Mouse (Mus musculus) midbrain, embryonic 13.5 days (tissue): ENCODE data around the gene E030018B13Rik. TPM values are rescaled to one million over a fixed set of nuclear protein-coding genes. Genes with fewer than 3 reads are reported as not detected.

Experiments
- ATAC-seq: fragments of 200-750 bp; cut with Nextera tagmentation; 2 replicates; pipeline ENCODE4 v1.8.0; 2017; ENCODE audit warnings: mild to moderate bottlenecking, moderate TSS enrichment, moderate library complexity
- H3K27ac ChIP-seq: fragments of 300-500 bp; sonication (generic); 2 replicates; pipeline ENCODE4 v1.5.1; 2015; ENCODE audit warnings: inconsistent platforms, mild to moderate bottlenecking, moderate library complexity
- H3K27me3 ChIP-seq: fragments of 300-500 bp; sonication (generic); 2 replicates; pipeline ENCODE4 v1.6.1; 2015; ENCODE audit warnings: mild to moderate bottlenecking, inconsistent platforms
- H3K36me3 ChIP-seq: fragments of 300-500 bp; sonication (generic); 2 replicates; pipeline ENCODE4 v1.6.1; 2015; ENCODE audit warnings: mild to moderate bottlenecking, inconsistent platforms
- H3K4me1 ChIP-seq: fragments of 300-500 bp; sonication (generic); replicated peaks from 2 replicates; pipeline ENCODE4 v1.6.1; 2015; ENCODE audit warnings: inconsistent platforms
- H3K4me2 ChIP-seq: fragments of 300-500 bp; sonication (generic); replicated peaks from 2 replicates; pipeline ENCODE4 v1.6.1; 2015; ENCODE audit warnings: moderate library complexity, mild to moderate bottlenecking, inconsistent platforms
- H3K4me3 ChIP-seq: fragments of 300-500 bp; sonication (generic); replicated peaks from 2 replicates; pipeline ENCODE4 v1.5.1; 2015; ENCODE audit warnings: mild to moderate bottlenecking, inconsistent platforms
- H3K9ac ChIP-seq: fragments of 300-500 bp; sonication (generic); replicated peaks from 2 replicates; pipeline ENCODE4 v1.6.1; 2015; ENCODE audit warnings: mild to moderate bottlenecking, inconsistent platforms
- H3K9me3 ChIP-seq: fragments of 300-500 bp; sonication (generic); 2 replicates; pipeline ENCODE4 v1.6.1; 2016; ENCODE audit warnings: mild to moderate bottlenecking, inconsistent platforms
- WGBS: fragments of 180-500 bp; shearing (Covaris S2); methylation state at CpG from one replicate; pipeline ENCODE4 v1.1.7; 2015; 5-methylcytosine and 5-hydroxymethylcytosine counted together
- polyA plus RNA-seq: library from polyadenylated mRNA; unstranded; fragments of >200 nt; fragmentation: Nextera tagmentation; extraction: Ambion mirVana; gene quantifications from 2 replicates; pipeline ENCODE4 v1.2.1, GENCODE M21; 2015

The E030018B13Rik gene
- 0.22 and 0.27 TPM in 2 replicates for polyA plus RNA-seq

DNA sequence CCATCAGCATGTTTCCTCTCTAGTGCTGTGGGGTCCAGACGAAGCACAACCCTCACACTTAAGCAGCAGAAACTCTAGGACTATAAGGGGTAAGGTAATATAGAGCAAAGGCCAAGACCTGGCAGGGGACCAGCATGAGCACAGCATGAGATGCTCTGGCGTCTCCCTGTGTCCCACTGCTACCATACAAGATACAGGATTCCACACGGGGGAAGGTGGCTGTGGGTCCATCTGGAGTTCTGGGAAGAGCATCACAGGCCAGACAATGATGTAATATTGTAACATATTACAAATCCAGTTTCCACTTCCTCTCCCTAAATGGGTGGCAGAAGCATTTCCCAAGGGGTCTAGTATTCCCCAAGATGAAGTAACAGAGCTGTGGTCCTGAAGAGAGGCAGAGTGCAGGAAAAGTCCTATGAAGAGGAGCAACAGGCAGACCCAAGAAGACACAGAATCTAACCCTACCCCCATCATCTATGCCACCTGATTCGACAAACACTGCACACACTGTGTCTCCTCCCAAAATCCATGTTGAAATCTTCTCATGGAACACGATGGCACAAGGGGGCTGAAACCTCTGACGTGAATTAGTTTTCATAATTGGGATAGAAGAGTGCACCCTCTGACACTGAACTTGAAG, at the start of gene E030018B13Rik:
E030018B13Rik (plus strand) TSS at position 590 of the 640 bp plus-strand sequence.
- Histone ChIP-seq H3K27ac (no peak within 1 kb of the TSS), H3K4me1 (peaks cover 59% of the 10 kb centered on the region), H3K9ac (no peak within 1 kb of the TSS), H3K4me2 (no peak within 1 kb of the TSS), H3K27me3 (no peaks in the 10 kb centered on the region), H3K9me3 (no peaks in the 10 kb centered on the region), H3K36me3 (no peaks in the 10 kb centered on the region), H3K4me3 (no peak within 1 kb of the TSS)
- WGBS: 92% methylated on average over 6 of the region's 6 CpGs
- no peak for ATAC-seq

DNA sequence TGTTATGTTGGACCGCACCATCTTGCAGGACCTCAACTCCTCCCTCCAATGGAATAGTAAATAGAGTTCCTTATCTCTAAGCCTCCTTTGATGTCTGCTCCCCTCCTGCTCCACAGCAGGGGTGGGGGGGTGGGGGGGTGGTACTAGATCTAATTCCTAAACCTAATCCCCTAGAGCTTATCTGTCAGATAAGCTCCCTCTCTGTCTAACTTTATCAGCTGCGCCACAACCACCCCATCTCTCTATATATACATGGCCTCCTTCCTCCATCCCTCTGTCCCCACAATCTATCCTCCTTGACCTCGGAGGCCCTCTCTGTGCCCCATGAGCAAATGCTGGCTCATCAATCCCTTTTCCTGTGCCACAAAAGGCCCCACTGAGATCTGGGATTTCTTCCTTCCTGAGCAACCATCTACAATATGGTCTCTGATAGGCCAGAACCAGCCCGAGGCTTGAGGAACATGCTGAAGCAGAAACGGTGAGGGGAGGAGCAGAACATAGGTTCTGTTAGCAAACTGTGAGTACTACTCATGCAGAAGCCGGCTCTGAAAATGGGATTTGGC, 48.2 kb upstream of the E030018B13Rik start:
- Histone ChIP-seq H3K27ac (no peak overlapping the region), H3K9me3 (no peaks in the 10 kb centered on the region), H3K4me1 (no peaks in the 10 kb centered on the region), H3K4me2 (no peak overlapping the region), H3K9ac (no peak overlapping the region), H3K4me3 (no peak overlapping the region), H3K27me3 (no peaks in the 10 kb centered on the region), H3K36me3 (no peaks in the 10 kb centered on the region)
- WGBS: 63% methylated on average over 6 of the region's 6 CpGs
- ATAC-seq: no peak

- no peaks in the 10 kb centered on the region for H3K36me3 ChIP-seq
- no peaks in the 10 kb centered on the region for H3K4me1 ChIP-seq
- no peak for ATAC-seq
- no peak overlapping the region for H3K4me2 ChIP-seq
- WGBS: 83% methylated on average over 6 of the region's 6 CpGs
- no peak overlapping the region for H3K4me3 ChIP-seq
- H3K9me3 ChIP-seq: no peaks in the 10 kb centered on the region
- H3K27me3 ChIP-seq: no peaks in the 10 kb centered on the region
- H3K27ac ChIP-seq: no peak overlapping the region
- H3K9ac ChIP-seq: no peak overlapping the region
These were observed 45.0 kb upstream of the E030018B13Rik start for GRCm38 (mm10) chr7:63871698-63872097.

- Histone ChIP-seq H3K36me3 (no peaks in the 10 kb centered on the region), H3K9ac (no peak overlapping the region), H3K9me3 (no peaks in the 10 kb centered on the region), H3K4me3 (no peak overlapping the region), H3K27ac (no peak overlapping the region), H3K27me3 (no peaks in the 10 kb centered on the region), H3K4me2 (no peak overlapping the region), H3K4me1 (0 out of 2 replicates have a peak, but pooled peaks cover 5% of the 10 kb centered on the region)
- WGBS: 70% methylated on average over 12 of the region's 12 CpGs
- no peak for ATAC-seq
These were observed 42.8 kb upstream of the E030018B13Rik start for GRCm38 (mm10) chr7:63873880-63874279.

DNA sequence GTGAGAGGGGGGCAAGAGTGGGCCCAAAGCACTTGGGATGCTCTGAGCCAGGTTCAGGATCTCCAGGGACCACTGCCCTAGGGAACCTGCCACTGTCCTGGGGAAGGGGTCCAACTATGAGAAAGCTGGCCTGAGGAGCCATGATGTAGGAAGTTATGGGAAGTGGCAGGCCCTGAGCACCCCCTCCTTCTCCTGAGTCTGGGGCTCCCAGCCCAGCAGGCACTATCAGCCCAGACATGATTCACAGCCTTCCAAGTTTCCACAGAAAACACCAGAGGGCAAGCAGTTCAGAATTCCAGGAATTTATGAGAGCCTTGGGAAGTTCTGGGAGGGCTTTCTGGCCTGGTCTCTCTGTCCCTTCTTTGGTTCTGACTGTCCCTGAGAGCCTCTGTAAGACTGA, 41.0 kb upstream of the E030018B13Rik start:
- 0 out of 2 replicates have a peak, but pooled peaks cover 5% of the 10 kb centered on the region for H3K4me1 ChIP-seq
- no peaks in the 10 kb centered on the region for H3K27me3 ChIP-seq
- H3K9me3 ChIP-seq: no peaks in the 10 kb centered on the region
- no peak overlapping the region for H3K27ac ChIP-seq
- H3K4me3 ChIP-seq: no peak overlapping the region
- H3K9ac ChIP-seq: no peak overlapping the region
- ATAC-seq: no peak
- H3K4me2 ChIP-seq: no peak overlapping the region
- H3K36me3 ChIP-seq: no peaks in the 10 kb centered on the region

DNA sequence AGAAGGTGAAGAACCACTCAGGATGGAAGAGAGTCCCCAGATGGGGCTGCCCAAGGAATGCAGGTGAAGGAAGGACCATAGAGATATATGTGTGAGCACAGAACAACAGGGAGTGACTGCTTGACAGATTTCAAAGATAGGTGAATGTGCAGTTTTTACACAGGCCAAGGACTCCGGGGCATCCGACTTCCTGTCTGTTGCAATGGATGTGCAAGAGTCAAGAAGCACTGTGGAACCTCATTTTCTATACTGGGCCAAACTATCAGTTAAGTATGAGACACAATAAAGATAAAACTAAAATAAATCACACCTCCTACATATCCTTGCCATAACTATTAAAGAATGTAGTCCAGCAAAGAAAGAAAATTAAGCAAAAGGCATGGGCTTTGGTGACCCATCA, 40.0 kb upstream of the E030018B13Rik start:
- H3K27me3 ChIP-seq: no peaks in the 10 kb centered on the region
- no peak overlapping the region for H3K4me2 ChIP-seq
- H3K9me3 ChIP-seq: no peaks in the 10 kb centered on the region
- no peak overlapping the region for H3K27ac ChIP-seq
- no peak overlapping the region for H3K4me3 ChIP-seq
- H3K4me1 ChIP-seq: 0 out of 2 replicates have a peak, but pooled peaks cover 5% of the 10 kb centered on the region
- no peak overlapping the region for H3K9ac ChIP-seq
- 98% methylated on average over 2 of the region's 2 CpGs for whole genome bisulfite sequencing
- no peaks in the 10 kb centered on the region for H3K36me3 ChIP-seq
- ATAC-seq: no peak

GRCm38 (mm10) chr7:63877610-63878009, 39.0 kb upstream of the E030018B13Rik start:
- H3K27me3 ChIP-seq: no peaks in the 10 kb centered on the region
- H3K4me1 ChIP-seq: 0 out of 2 replicates have a peak, but pooled peaks cover 5% of the 10 kb centered on the region
- no peak overlapping the region for H3K4me3 ChIP-seq
- H3K9me3 ChIP-seq: no peaks in the 10 kb centered on the region
- WGBS: 31% methylated on average over 14 of the region's 14 CpGs
- H3K36me3 ChIP-seq: no peaks in the 10 kb centered on the region
- H3K27ac ChIP-seq: no peak overlapping the region
- H3K4me2 ChIP-seq: no peak overlapping the region
- no peak overlapping the region for H3K9ac ChIP-seq
- no peak for ATAC-seq

- ATAC-seq: no peak
- no peak overlapping the region for H3K4me3 ChIP-seq
These were observed 37.1 kb upstream of the E030018B13Rik start for GRCm38 (mm10) chr7:63879583-63879982.

DNA sequence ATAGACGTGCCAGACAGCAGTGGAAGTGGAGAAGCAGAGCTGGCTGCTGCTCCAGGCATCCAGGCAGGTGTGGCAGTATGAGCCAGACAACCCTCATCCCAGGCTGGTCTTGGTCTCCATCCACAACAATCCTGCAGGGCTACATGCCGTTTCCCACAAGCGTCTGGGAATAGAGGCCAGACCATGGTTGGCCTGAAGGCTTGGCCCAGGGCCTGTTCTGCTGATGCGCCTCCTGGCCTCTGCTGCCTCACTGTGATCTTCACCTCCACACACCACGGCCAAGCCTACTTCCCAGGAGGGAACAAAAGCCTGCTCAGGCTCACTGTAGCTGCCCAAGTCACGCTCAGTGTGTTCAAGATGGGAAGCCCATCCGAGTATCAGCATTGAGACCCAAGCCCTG, 33.9 kb upstream of the E030018B13Rik start:
- peaks cover 1% of the 10 kb centered on the region for H3K36me3 ChIP-seq
- 95% methylated on average over 7 of the region's 7 CpGs for WGBS
- H3K9me3 ChIP-seq: no peaks in the 10 kb centered on the region
- ATAC-seq: no peak; the same call in 1 of the 2 replicates
- no peak overlapping the region for H3K4me2 ChIP-seq
- H3K4me3 ChIP-seq: no peak overlapping the region
- H3K9ac ChIP-seq: no peak overlapping the region
- H3K27me3 ChIP-seq: no peaks in the 10 kb centered on the region
- H3K4me1 ChIP-seq: 0 out of 2 replicates have a peak, but pooled peaks cover 2% of the 10 kb centered on the region
- H3K27ac ChIP-seq: no peak overlapping the region

More at GRCm38 (mm10) chr7:63879583-63879982, 37.1 kb upstream of the E030018B13Rik start:
- Histone ChIP-seq H3K27me3 (no peaks in the 10 kb centered on the region), H3K36me3 (no peaks in the 10 kb centered on the region), H3K9ac (no peak overlapping the region), H3K27ac (no peak overlapping the region), H3K4me2 (no peak overlapping the region), H3K4me1 (0 out of 2 replicates have a peak, but pooled peaks cover 5% of the 10 kb centered on the region), H3K9me3 (no peaks in the 10 kb centered on the region)
- WGBS: 87% methylated on average over 6 of the region's 6 CpGs

DNA sequence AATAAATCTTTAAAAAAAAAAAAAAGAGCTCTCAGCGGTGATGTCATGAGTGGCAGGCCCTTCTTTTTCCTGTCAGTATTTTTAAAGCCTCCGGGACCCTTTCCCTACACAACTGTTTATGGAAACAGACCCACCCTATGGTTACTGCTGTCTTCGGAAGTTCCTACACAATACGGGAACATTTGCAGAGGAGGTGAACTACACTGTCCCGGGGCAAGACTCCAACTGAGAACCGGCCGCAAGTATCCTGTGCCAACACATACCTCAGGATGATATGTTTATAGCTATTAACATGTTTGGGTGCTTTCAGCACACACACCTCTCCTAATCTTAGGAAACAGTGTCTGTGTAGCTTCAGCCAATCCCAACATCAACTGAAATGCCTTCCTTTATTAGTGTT, 31.6 kb upstream of the E030018B13Rik start:
- no peaks in the 10 kb centered on the region for H3K9me3 ChIP-seq
- no peak for ATAC-seq
- no peak overlapping the region for H3K4me2 ChIP-seq
- 95% methylated on average over 7 of the region's 7 CpGs for WGBS
- H3K4me1 ChIP-seq: peaks cover 7% of the 10 kb centered on the region
- H3K27me3 ChIP-seq: no peaks in the 10 kb centered on the region
- peaks cover 19% of the 10 kb centered on the region for H3K36me3 ChIP-seq
- no peak overlapping the region for H3K4me3 ChIP-seq
- no peak overlapping the region for H3K9ac ChIP-seq
- H3K27ac ChIP-seq: no peak overlapping the region

- no peak overlapping the region for H3K9ac ChIP-seq
- no peak overlapping the region for H3K27ac ChIP-seq
- peaks cover 7% of the 10 kb centered on the region for H3K4me1 ChIP-seq
- no peak overlapping the region for H3K4me3 ChIP-seq
- H3K36me3 ChIP-seq: peaks cover 34% of the 10 kb centered on the region
- no peak overlapping the region for H3K4me2 ChIP-seq
- no peaks in the 10 kb centered on the region for H3K9me3 ChIP-seq
- ATAC-seq: no peak
- 71% methylated on average over 8 of the region's 8 CpGs for WGBS
- no peaks in the 10 kb centered on the region for H3K27me3 ChIP-seq
These were observed 29.6 kb upstream of the E030018B13Rik start for GRCm38 (mm10) chr7:63887034-63887551.

GRCm38 (mm10) chr7:63887602-63888123, 29.0 kb upstream of the E030018B13Rik start:
- 92% methylated on average over 10 of the region's 10 CpGs for WGBS
- H3K9ac ChIP-seq: no peak overlapping the region
- no peak for ATAC-seq

More at GRCm38 (mm10) chr7:63887602-63888123, 29.0 kb upstream of the E030018B13Rik start:
- H3K9me3 ChIP-seq: no peaks in the 10 kb centered on the region
- no peak overlapping the region for H3K4me3 ChIP-seq
- H3K27me3 ChIP-seq: no peaks in the 10 kb centered on the region
- no peak overlapping the region for H3K4me2 ChIP-seq
- peaks cover 34% of the 10 kb centered on the region for H3K36me3 ChIP-seq
- H3K4me1 ChIP-seq: peaks cover 7% of the 10 kb centered on the region
- H3K27ac ChIP-seq: no peak overlapping the region
